Mouse (Mus musculus) liver, embryonic 15.5 days (tissue): ENCODE results near the gene Ube2d3. TPM values are rescaled to one million over a fixed set of nuclear protein-coding genes. Genes with fewer than 3 reads are reported as not detected.
"Not testable (repeated sequence)": the region's sequence is repeated elsewhere in the genome, so short reads cannot be mapped to it uniquely, and the experiment has no call there.

ENCODE experiments used
- ATAC-seq: fragments of 200-750 bp; cut with Nextera tagmentation; 2 replicates; pipeline ENCODE4 v1.8.0; 2017; ENCODE audit warnings: moderate number of reproducible peaks, mild to moderate bottlenecking, moderate library complexity; ENCODE audit not compliant: insufficient read depth
- H3K27ac ChIP-seq: fragments of 300-500 bp; sonication (generic); replicated peaks from 2 replicates; pipeline ENCODE4 v1.5.1; 2015; ENCODE audit warnings: mild to moderate bottlenecking, inconsistent platforms
- H3K27me3 ChIP-seq: fragments of 300-500 bp; sonication (generic); 2 replicates; pipeline ENCODE4 v1.6.1; 2015; ENCODE audit warnings: mild to moderate bottlenecking, inconsistent platforms
- H3K36me3 ChIP-seq: fragments of 300-500 bp; sonication (generic); replicated peaks from 2 replicates; pipeline ENCODE4 v1.6.1; 2015; ENCODE audit warnings: moderate library complexity, mild to moderate bottlenecking, inconsistent platforms
- H3K4me1 ChIP-seq: fragments of 300-500 bp; sonication (generic); replicated peaks from 2 replicates; pipeline ENCODE4 v1.6.1; 2015; ENCODE audit warnings: inconsistent platforms
- H3K4me2 ChIP-seq: fragments of 300-500 bp; sonication (generic); 2 replicates; pipeline ENCODE4 v1.6.1; 2015; ENCODE audit warnings: moderate library complexity, mild to moderate bottlenecking, inconsistent platforms
- H3K4me3 ChIP-seq: fragments of 300-500 bp; sonication (generic); replicated peaks from 2 replicates; pipeline ENCODE4 v1.5.1; 2015; ENCODE audit warnings: mild to moderate bottlenecking, inconsistent platforms
- H3K9ac ChIP-seq: fragments of 300-500 bp; sonication (generic); 2 replicates; pipeline ENCODE4 v1.6.1; 2015; ENCODE audit warnings: moderate library complexity, mild to moderate bottlenecking, inconsistent platforms
- H3K9me3 ChIP-seq: fragments of 300-500 bp; sonication (generic); replicated peaks from 2 replicates; pipeline ENCODE4 v1.6.1; 2016; ENCODE audit warnings: inconsistent platforms
- WGBS: fragments of 180-500 bp; shearing (Covaris S2); methylation state at CpG from one replicate; pipeline ENCODE4 v1.1.7; 2015; ENCODE audit warnings: mixed read lengths; ENCODE audit not compliant: insufficient replicate concordance; 5-methylcytosine and 5-hydroxymethylcytosine counted together
- polyA plus RNA-seq: library from polyadenylated mRNA; unstranded; fragments of >200 nt; fragmentation: Nextera tagmentation; extraction: Ambion mirVana; gene quantifications from 2 replicates; pipeline ENCODE4 v1.2.1, GENCODE M21; 2015

Ube2d3 gene
- polyA plus RNA-seq, 1 experiment from 2014 or later = 230 TPM

DNA sequence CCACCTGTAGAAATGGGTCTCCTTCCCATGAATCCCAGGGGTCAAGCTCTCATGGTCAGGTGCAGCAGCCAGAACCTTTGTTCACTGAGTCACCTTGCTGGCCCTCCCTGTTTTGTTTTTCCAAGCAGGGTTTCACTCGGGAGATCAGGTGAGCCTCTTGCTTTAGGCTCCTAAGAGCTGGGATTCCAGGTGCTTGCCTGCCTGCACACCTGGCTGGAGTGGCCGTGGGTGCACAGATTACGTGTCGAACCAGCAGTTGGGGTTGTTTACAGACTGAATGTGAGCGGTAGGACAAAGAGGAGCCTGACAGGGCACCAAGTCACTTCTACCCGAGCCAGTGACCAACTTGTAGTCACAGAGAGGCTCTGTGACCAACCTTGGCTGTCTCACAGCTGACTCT, 53.2 kb downstream of the Ube2d3 start:
- no peak for ATAC-seq
- no peak overlapping the region for H3K9ac ChIP-seq
- no peak overlapping the region for H3K4me3 ChIP-seq
- H3K9me3 ChIP-seq = no peaks in the 10 kb centered on the region
- 74% methylated on average over 6 of the region's 6 CpGs for WGBS
- no peaks in the 10 kb centered on the region for H3K4me1 ChIP-seq
- no peaks in the 10 kb centered on the region for H3K36me3 ChIP-seq
- H3K27ac ChIP-seq = no peak overlapping the region
- H3K4me2 ChIP-seq = no peak overlapping the region
- H3K27me3 ChIP-seq = no peaks in the 10 kb centered on the region

DNA sequence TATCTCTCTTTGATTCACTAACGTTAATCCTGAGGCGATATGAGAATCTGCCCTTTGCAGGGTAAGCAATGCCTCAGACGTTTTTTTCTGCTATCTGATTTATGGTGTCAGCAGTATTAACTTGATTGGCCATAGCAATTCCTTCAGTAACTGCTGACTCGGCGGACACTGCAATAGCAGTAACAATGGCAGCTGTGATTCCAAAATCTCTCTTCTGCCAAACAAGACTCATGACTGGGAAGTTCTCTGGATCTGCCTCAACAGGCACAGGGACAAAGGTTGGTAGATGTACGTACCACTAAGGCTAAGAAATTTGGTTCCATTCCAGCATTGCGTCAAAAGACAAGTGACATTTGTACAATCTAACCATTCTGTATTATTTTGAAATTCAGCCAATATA, 55.4 kb downstream of the Ube2d3 start:
- ATAC-seq, H3K4me3 ChIP-seq: not testable (repeated sequence)
- 75% methylated on average over 7 of the region's 7 CpGs for WGBS

DNA sequence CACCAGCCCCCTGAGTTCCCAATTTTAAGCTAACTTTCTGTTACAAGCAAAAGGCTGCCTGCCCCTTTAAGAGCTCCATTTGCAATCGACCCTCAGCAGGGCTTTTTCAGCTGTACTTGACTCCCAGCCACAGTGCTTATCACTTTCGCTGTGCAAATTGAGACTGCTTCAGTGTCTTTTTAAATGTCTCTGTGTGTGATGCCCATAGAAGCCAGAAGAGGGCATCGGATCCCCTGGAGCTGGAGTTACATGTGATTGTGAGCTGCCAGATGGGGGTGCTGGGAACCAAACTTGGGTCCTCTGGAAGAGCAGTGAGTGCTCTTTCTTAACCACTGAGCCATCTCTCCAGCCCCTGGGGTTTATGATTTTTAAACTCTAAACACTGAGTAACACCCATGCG, 60.0 kb downstream of the Ube2d3 start:
- H3K9me3 ChIP-seq, ATAC-seq, H3K4me3 ChIP-seq, H3K27ac ChIP-seq, H3K9ac ChIP-seq, H3K4me2 ChIP-seq, H3K4me1 ChIP-seq, H3K36me3 ChIP-seq, H3K27me3 ChIP-seq: not testable (repeated sequence)
- 67% methylated on average over 4 of the region's 4 CpGs for WGBS

More for the DNA sequence above, 55.4 kb downstream of the Ube2d3 start:
- H3K4me2 ChIP-seq, H3K9me3 ChIP-seq, H3K27me3 ChIP-seq, H3K36me3 ChIP-seq, H3K9ac ChIP-seq, H3K4me1 ChIP-seq, H3K27ac ChIP-seq: not testable (repeated sequence)

DNA sequence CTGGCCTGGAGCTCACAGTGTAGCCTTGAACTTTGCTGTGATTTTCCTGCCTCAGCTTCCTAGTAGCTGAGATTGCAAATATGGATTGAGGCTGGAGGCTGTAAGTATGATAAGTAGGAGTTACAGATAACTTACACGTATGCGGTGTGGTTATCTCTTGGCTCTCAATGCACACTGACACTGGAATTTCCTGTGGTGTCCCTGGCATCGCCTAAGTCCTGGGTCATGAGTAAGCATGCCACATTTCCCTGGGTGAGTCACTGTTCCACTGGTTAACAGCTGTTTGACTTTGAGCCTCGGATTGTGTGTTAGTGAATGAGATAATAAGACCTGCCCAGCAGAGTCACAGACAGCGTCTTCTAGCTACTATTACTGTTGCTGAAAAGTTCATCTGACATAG, 60.9 kb downstream of the Ube2d3 start:
- no peak overlapping the region for H3K27ac ChIP-seq
- no peaks in the 10 kb centered on the region; the same call in 1 of the 2 replicates for H3K9me3 ChIP-seq
- ATAC-seq = no peak
- no peaks in the 10 kb centered on the region for H3K36me3 ChIP-seq
- H3K27me3 ChIP-seq = no peaks in the 10 kb centered on the region
- H3K4me1 ChIP-seq = peaks cover 3% of the 10 kb centered on the region; the same call in 1 of the 2 replicates
- H3K4me2 ChIP-seq = no peak overlapping the region
- no peak overlapping the region for H3K9ac ChIP-seq
- WGBS = 21% methylated on average over 5 of the region's 5 CpGs
- H3K4me3 ChIP-seq = no peak overlapping the region

DNA sequence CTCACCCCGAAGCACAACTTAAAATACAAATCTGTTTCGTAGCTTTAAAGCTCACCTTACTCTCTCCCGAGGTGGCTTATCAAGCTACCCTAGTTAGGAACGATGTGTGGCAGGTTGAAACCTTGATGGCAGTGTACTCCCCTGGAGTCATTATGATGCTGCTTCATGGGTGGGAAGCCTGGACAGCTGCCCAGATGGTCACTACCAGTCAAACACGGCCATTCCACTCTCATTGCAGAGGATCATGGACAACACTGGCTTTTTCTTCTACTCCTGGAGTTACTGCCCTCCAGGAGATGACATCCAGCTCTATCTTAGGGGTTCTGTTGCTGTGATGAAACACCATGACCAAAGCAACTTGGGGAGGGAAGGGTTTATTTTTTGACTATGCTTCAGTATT, 65.2 kb downstream of the Ube2d3 start:
- H3K4me3 ChIP-seq = no peak overlapping the region

DNA sequence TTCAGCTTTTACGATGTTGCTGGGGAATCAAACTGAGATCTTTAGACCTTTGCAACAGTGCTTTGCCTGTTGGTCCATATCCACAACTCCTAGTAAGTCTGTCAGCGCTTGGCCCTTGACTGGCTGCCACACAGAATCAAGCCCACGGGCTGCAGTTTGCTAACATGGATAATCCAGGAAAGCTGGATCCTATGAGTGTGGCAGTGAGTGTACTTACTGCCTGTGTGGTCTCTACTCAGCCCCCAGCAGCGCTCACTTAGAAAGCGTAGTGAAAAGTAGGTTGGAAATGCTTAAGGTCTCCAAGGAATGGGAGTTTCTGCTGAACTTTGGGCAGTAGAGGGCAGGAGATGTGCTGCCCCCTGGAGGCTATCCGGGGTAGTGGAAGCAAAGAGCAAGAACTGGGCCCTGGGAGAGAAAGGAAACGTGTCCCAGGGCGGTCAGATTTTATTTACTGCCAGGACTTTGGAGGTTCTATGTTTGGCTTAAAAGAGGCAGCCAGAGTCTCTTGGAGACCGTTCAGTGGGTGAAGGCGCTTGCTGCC, 67.5 kb downstream of the Ube2d3 start:
- WGBS = 55% methylated on average over 10 of the region's 10 CpGs
- Histone ChIP-seq H3K27ac (no peak overlapping the region), H3K36me3 (no peaks in the 10 kb centered on the region), H3K9ac (no peak overlapping the region), H3K4me2 (no peak overlapping the region), H3K4me1 (peaks cover 3% of the 10 kb centered on the region; the same call in 1 of the 2 replicates), H3K27me3 (no peaks in the 10 kb centered on the region), H3K4me3 (no peak overlapping the region), H3K9me3 (no peaks in the 10 kb centered on the region)
- ATAC-seq = no peak

More for the DNA sequence above, 65.2 kb downstream of the Ube2d3 start:
- Histone ChIP-seq H3K27ac (no peak overlapping the region), H3K27me3 (no peaks in the 10 kb centered on the region), H3K36me3 (no peaks in the 10 kb centered on the region), H3K4me1 (peaks cover 3% of the 10 kb centered on the region; the same call in 1 of the 2 replicates), H3K4me2 (no peak overlapping the region), H3K9ac (no peak overlapping the region), H3K9me3 (no peaks in the 10 kb centered on the region; the same call in 1 of the 2 replicates)
- ATAC-seq = no peak
- WGBS = 70% methylated on average over 5 of the region's 5 CpGs

DNA sequence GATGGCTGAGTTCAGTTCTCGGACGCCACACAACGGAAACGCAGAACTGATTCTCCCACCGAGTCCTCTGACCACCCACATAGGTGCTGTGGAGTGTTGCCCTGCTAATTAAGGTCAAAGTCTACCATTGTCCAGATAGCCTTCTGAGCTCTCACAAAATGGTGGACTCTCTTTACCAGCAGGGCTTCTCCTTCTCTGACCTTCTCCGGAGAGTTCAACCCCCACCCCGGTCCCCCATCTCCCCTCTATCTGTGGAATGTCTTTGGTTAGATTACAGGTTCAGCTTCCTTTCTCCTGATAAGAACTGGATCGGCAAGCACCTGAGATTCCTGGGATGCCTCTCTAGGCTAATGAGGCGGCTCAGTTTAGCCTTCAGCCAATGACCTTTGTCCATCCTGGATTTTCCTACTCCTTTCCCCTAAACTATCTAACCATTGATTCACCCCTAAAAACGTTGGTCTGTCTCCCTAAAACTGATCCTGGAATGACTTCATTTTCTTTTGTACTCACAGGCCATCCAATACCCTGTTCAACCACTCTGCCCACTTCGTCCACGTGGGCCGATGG, 68.0 kb downstream of the Ube2d3 start:
- H3K4me3 ChIP-seq = no peak overlapping the region
- H3K27me3 ChIP-seq = no peaks in the 10 kb centered on the region
- no peaks in the 10 kb centered on the region for H3K36me3 ChIP-seq
- peaks cover 3% of the 10 kb centered on the region; the same call in 1 of the 2 replicates for H3K4me1 ChIP-seq
- no peak overlapping the region for H3K27ac ChIP-seq
- no peak overlapping the region for H3K4me2 ChIP-seq
- ATAC-seq = no peak
- H3K9ac ChIP-seq = no peak overlapping the region
- H3K9me3 ChIP-seq = no peaks in the 10 kb centered on the region
- WGBS = 76% methylated on average over 13 of the region's 13 CpGs

DNA sequence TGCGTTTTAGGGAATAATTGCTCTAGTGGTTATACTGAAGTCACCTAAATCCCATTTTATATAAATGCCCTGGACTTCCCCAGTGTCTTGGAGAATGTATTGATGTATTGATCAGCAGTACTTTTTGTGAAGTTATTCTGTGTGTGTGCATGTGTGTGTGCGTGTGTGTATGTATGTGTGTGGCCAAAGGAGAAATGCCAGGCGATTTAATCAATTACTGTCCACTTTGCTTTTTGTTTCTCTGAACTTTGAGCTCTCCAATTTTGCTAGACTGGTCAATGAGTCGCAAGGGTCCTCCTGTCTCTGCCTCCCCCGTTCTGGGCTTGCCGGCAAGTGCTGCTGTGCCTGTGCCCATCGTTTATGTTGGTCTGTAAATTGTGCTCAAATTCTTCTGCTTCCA, 69.6 kb downstream of the Ube2d3 start:
- Histone ChIP-seq H3K9ac (no peak overlapping the region), H3K4me3 (no peak overlapping the region), H3K9me3 (no peaks in the 10 kb centered on the region), H3K36me3 (no peaks in the 10 kb centered on the region), H3K27ac (no peak overlapping the region), H3K4me2 (no peak overlapping the region), H3K4me1 (no peaks in the 10 kb centered on the region; the same call in 1 of the 2 replicates), H3K27me3 (no peaks in the 10 kb centered on the region)
- no peak for ATAC-seq
- 71% methylated on average over 7 of the region's 7 CpGs for WGBS

DNA sequence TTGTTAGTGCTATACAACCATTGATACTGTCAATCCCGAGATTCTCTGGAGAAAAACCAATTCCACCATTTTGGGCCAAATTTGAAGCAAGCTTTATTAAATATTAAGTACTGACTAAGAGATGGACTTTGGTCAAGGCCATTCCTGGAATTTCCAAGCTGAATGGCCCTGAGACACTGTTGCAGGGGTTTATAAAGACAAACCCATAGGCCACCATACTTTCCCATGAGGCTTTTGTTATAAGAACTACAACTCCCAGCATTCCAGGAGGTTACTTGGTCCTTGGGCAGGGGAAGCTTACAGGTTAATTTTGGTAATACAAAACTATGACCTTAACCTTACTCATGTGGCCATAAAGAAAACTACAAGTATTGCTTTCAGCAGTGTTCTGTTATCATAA, 70.2 kb downstream of the Ube2d3 start:
- H3K36me3 ChIP-seq = no peaks in the 10 kb centered on the region
- WGBS = 77% methylated on average over 1 of the region's 1 CpGs

DNA sequence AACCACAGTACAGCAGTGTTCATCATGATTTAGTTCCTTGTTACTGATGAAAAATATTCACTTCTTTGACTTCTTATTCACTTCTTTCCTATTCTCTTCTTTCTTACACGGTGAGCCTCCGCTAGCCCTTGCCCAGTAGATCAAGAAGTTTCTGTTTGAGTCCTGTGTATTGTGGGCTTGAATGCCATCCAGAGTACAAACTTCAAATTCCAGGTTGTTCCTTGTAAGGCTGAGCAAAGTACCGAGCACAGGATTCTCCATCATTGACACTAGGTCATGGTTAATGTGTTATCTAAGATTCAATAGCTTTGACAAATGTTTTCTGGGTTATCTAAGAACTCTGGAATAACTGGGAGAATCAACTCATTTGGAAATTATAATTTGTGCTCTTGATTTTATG, 72.4 kb downstream of the Ube2d3 start:
- 69% methylated on average over 3 of the region's 3 CpGs for WGBS

More for the DNA sequence above, 70.2 kb downstream of the Ube2d3 start:
- Histone ChIP-seq H3K9ac (no peak overlapping the region), H3K4me2 (no peak overlapping the region), H3K27me3 (no peaks in the 10 kb centered on the region), H3K9me3 (no peaks in the 10 kb centered on the region), H3K4me3 (no peak overlapping the region), H3K4me1 (no peaks in the 10 kb centered on the region; the same call in 1 of the 2 replicates), H3K27ac (no peak overlapping the region)
- ATAC-seq = no peak

DNA sequence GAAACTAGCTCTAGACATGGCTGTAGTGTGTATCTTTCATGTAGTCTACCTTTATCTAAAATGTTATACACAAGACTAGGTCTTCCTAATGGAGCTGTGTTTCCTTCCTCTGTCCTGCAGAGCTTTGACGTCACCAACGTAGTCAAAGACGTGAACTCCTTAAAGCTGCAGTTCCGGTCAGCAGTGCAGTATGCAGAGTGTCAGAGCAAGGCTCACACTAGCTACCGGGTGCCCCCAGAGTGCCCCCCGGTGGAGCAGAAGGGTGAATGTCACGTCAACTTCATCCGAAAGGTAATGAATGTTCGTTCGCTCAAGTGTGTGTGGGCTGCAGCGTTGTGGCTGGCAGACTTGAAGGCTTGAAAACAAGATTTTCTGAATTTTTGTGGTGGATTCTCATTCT, 73.7 kb downstream of the Ube2d3 start:
- H3K9ac ChIP-seq = no peak overlapping the region
- H3K9me3 ChIP-seq = no peaks in the 10 kb centered on the region
- WGBS = 52% methylated on average over 11 of the region's 11 CpGs
- peaks cover 1% of the 10 kb centered on the region for H3K4me1 ChIP-seq
- H3K27me3 ChIP-seq = no peaks in the 10 kb centered on the region
- H3K4me3 ChIP-seq = no peak overlapping the region
- H3K4me2 ChIP-seq = no peak overlapping the region
- no peaks in the 10 kb centered on the region for H3K36me3 ChIP-seq
- no peak overlapping the region for H3K27ac ChIP-seq
- no peak for ATAC-seq

More for the DNA sequence above, 72.4 kb downstream of the Ube2d3 start:
- Histone ChIP-seq H3K9ac (no peak overlapping the region), H3K4me2 (no peak overlapping the region), H3K4me3 (no peak overlapping the region), H3K27ac (no peak overlapping the region), H3K36me3 (no peaks in the 10 kb centered on the region), H3K27me3 (no peaks in the 10 kb centered on the region), H3K9me3 (no peaks in the 10 kb centered on the region), H3K4me1 (no peaks in the 10 kb centered on the region; the same call in 1 of the 2 replicates)
- no peak for ATAC-seq

DNA sequence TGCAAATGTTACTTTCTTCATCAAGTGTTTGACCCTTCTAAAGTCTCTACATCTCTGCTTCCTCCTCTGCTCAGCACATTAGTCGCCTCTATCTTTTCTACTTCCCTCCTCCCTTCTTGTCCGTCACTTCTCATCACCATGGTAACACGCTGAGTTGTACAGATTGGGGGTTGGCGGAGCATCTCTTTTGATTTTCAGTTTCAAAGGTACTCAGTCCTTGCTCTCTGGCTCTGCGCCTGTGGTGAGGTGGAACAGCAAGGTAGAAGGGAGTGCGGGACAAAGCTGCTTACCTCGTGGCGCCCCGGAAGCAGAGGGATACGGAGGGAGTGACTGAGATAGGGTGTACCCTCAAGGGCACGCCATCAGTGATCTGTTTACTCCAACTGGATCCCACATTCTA, 75.3 kb downstream of the Ube2d3 start:
- no peak for ATAC-seq
- Histone ChIP-seq H3K27ac (no peak overlapping the region), H3K9me3 (no peaks in the 10 kb centered on the region), H3K27me3 (no peaks in the 10 kb centered on the region), H3K9ac (no peak overlapping the region), H3K4me3 (no peak overlapping the region), H3K4me1 (peaks cover 8% of the 10 kb centered on the region), H3K36me3 (no peaks in the 10 kb centered on the region), H3K4me2 (no peak overlapping the region)
- 75% methylated on average over 11 of the region's 11 CpGs for WGBS
